Mouse (Mus musculus) lung, embryonic 14.5 days (tissue): Measurements from ENCODE around the gene Pitpna. TPM values are rescaled to one million over a fixed set of nuclear protein-coding genes. Genes with fewer than 3 reads are reported as not detected.

Source experiments
- ATAC-seq: fragments of 200-750 bp; cut with Nextera tagmentation; 2 replicates; pipeline ENCODE4 v1.8.0; 2017; ENCODE audit warnings: mild to moderate bottlenecking, moderate TSS enrichment, moderate library complexity; ENCODE audit not compliant: insufficient read depth
- DNase-seq: peaks from one replicate; pipeline ENCODE4 v3.0.0-alpha.2; 2015
- H3K27ac ChIP-seq: fragments of 300-500 bp; sonication (generic); 2 replicates; pipeline ENCODE4 v1.5.1; 2014; ENCODE audit warnings: low read depth, mild to moderate bottlenecking, moderate library complexity
- H3K27me3 ChIP-seq: fragments of 300-500 bp; sonication (generic); 2 replicates; pipeline ENCODE4 v1.6.1; 2014; ENCODE audit warnings: low read length, control low read depth; ENCODE audit not compliant: insufficient read depth
- H3K36me3 ChIP-seq: fragments of 300-500 bp; sonication (generic); 2 replicates; pipeline ENCODE4 v1.6.1; 2014; ENCODE audit warnings: control low read depth; ENCODE audit not compliant: insufficient read depth
- H3K4me1 ChIP-seq: fragments of 300-500 bp; sonication (generic); 2 replicates; pipeline ENCODE4 v1.6.1; 2014; ENCODE audit warnings: antibody characterized with exemption, control low read depth; ENCODE audit not compliant: insufficient read depth
- H3K4me2 ChIP-seq: fragments of 300-500 bp; sonication (generic); 2 replicates; pipeline ENCODE4 v1.6.1; 2014; ENCODE audit warnings: mild to moderate bottlenecking
- H3K4me3 ChIP-seq: fragments of 300-500 bp; sonication (generic); 2 replicates; pipeline ENCODE4 v1.5.1; 2014; ENCODE audit warnings: low read depth, low read length
- H3K9ac ChIP-seq: fragments of 300-500 bp; sonication (generic); 2 replicates; pipeline ENCODE4 v1.6.1; 2014
- H3K9me3 ChIP-seq: fragments of 300-500 bp; sonication (generic); 2 replicates; pipeline ENCODE4 v1.6.1; 2016; ENCODE audit warnings: low read depth, low read length, control low read depth
- CTCF ChIP-seq: IDR thresholded peaks from 2 replicates; pipeline ENCODE4 v1.5.1; 2016; ENCODE audit warnings: antibody characterized with exemption, low read depth
- WGBS: fragments of 180-500 bp; shearing (Covaris S2); extraction: QIAGEN DNeasy Blood & Tissue Kit; methylation state at CpG from one replicate; pipeline ENCODE4 v1.1.7; 2014; 5-methylcytosine and 5-hydroxymethylcytosine counted together
- polyA plus RNA-seq: library from polyadenylated mRNA; unstranded; fragments of >200 nt; fragmentation: Nextera tagmentation; extraction: Ambion mirVana; gene quantifications from 2 replicates; pipeline ENCODE4 v1.2.1, GENCODE M21; 2014

Pitpna gene
- polyA plus RNA-seq, 1 experiment from 2014 or later = 89.6 TPM

- H3K9ac ChIP-seq = peak overlapping the region; percentile 88
- peak overlapping the region; percentile 91 for H3K27ac ChIP-seq
- peaks cover 30% of the 10 kb centered on the region for H3K4me1 ChIP-seq
- WGBS = 45% methylated on average over 13 of the region's 13 CpGs
- H3K4me2 ChIP-seq = peak overlapping the region; percentile 89
- TF ChIP-seq CTCF = no peak
- no peaks in the 10 kb centered on the region for H3K9me3 ChIP-seq
- H3K36me3 ChIP-seq = no peaks in the 10 kb centered on the region
- no peak for ATAC-seq
- peak overlapping the region; percentile 74 for H3K4me3 ChIP-seq
- 0 out of 2 replicates have a peak, but pooled peaks cover 3% of the 10 kb centered on the region for H3K27me3 ChIP-seq
- DNase-seq = no peak
These were observed 63.1 kb downstream of the Pitpna start for GRCm38 (mm10) chr11:75650958-75651425.

GRCm38 (mm10) chr11:75651426-75652221 lies 63.7 kb downstream of the Pitpna start:
- Histone ChIP-seq H3K4me2 (peak overlapping the region; percentile 89), H3K9me3 (no peaks in the 10 kb centered on the region), H3K36me3 (no peaks in the 10 kb centered on the region), H3K4me3 (peak overlapping the region; percentile 74), H3K9ac (peak overlapping the region; percentile 88), H3K4me1 (peaks cover 33% of the 10 kb centered on the region), H3K27me3 (0 out of 2 replicates have a peak, but pooled peaks cover 3% of the 10 kb centered on the region), H3K27ac (peak overlapping the region; percentile 91)
- TF ChIP-seq CTCF = no peak
- ATAC-seq (peak; percentile 76), DNase-seq (peak; percentile 88)
- WGBS = 0% methylated on average over 54 of the region's 54 CpGs

- TF ChIP-seq CTCF = peak; percentile 9; the same call in 1 of the 2 replicates
These were observed 64.5 kb downstream of the Pitpna start for GRCm38 (mm10) chr11:75652222-75652941.

GRCm38 (mm10) chr11:75652942-75653684 lies 65.2 kb downstream of the Pitpna start:
- 29% methylated on average over 14 of the region's 14 CpGs for WGBS
- Histone ChIP-seq H3K27me3 (0 out of 2 replicates have a peak, but pooled peaks cover 3% of the 10 kb centered on the region), H3K9me3 (no peaks in the 10 kb centered on the region), H3K9ac (peak overlapping the region; percentile 58), H3K4me1 (peaks cover 40% of the 10 kb centered on the region), H3K4me3 (peak overlapping the region; percentile 74), H3K36me3 (peaks cover 4% of the 10 kb centered on the region), H3K27ac (peak overlapping the region; percentile 88), H3K4me2 (peak overlapping the region; percentile 89)
- DNase-seq = peak; percentile 41
- ATAC-seq = no peak
- TF ChIP-seq CTCF = peak; percentile 35

More at GRCm38 (mm10) chr11:75652222-75652941, 64.5 kb downstream of the Pitpna start:
- H3K27me3 ChIP-seq = 0 out of 2 replicates have a peak, but pooled peaks cover 3% of the 10 kb centered on the region
- 20% methylated on average over 20 of the region's 20 CpGs for WGBS
- H3K4me1 ChIP-seq = peaks cover 40% of the 10 kb centered on the region
- H3K4me3 ChIP-seq = peak overlapping the region; percentile 74
- H3K9ac ChIP-seq = peak overlapping the region; percentile 88
- H3K4me2 ChIP-seq = peak overlapping the region; percentile 89
- peak overlapping the region; percentile 91; the same call in 1 of the 2 replicates for H3K27ac ChIP-seq
- DNase-seq = no peak
- H3K9me3 ChIP-seq = no peaks in the 10 kb centered on the region
- no peak for ATAC-seq
- no peaks in the 10 kb centered on the region for H3K36me3 ChIP-seq

- H3K27me3 ChIP-seq = 0 out of 2 replicates have a peak, but pooled peaks cover 3% of the 10 kb centered on the region
- peaks cover 12% of the 10 kb centered on the region for H3K36me3 ChIP-seq
- WGBS = under 1% methylated on average over 45 of the region's 45 CpGs
- ATAC-seq (peak; percentile 61), DNase-seq (peak; percentile 92)
- TF ChIP-seq CTCF = no peak
- peak overlapping the region; percentile 89 for H3K4me2 ChIP-seq
- peak overlapping the region; percentile 88 for H3K27ac ChIP-seq
- H3K4me3 ChIP-seq = peak overlapping the region; percentile 51
- H3K9me3 ChIP-seq = no peaks in the 10 kb centered on the region
- peak overlapping the region; percentile 58 for H3K9ac ChIP-seq
- H3K4me1 ChIP-seq = peaks cover 40% of the 10 kb centered on the region
These were observed 66.0 kb downstream of the Pitpna start for GRCm38 (mm10) chr11:75653781-75654470.
